Mouse (Mus musculus): ENCODE measurements at regions not wholly inside any gene's neighbourhood (a gene's known extent, or its start where the extent isn't known, plus 50 kb on each side); places are given as distances from the start of the nearest gene placed in this dataset.

DNA sequence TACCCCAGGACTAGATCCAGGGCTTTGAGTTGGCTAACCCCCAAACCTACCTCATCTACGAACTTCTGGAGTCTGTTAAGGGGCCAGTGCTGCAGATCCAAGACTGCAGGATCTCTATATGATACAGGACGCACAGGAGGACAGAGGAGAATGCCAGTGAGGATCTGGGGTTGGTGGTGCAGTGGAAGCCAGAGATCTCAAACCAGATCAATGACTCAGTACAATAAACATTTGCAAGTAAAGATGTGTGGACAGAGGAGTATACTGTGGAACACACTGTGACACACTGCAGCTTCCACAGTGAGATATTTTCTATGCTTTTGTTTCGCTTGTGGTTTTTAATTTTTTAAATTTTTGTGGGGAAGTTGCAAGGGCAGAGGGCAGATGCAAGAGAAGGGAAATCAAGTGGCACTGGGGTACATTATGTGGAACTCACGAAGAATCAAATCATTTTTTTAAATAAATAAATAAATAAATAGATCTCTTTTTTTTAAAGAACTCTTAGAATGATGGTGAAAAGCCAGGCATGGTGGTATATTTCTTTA, 227.8 kb downstream of the Tm4sf1 start:
- H3K9me3 ChIP-seq (ENCODE audit: control insufficient read depth, low read length) = no peaks in the 10 kb centered on the region
- DNase-seq (ENCODE audit: low spot score) = no peak
- no peaks in the 10 kb centered on the region for H3K4me1 ChIP-seq (replicated peaks; ENCODE audit: control insufficient read depth, insufficient read depth)
- no peak for ATAC-seq (ENCODE audit: low FRiP score, low TSS enrichment)
- H3K27ac ChIP-seq (replicated peaks) = no peak overlapping the region
- no peak overlapping the region for H3K4me2 ChIP-seq (replicated peaks; ENCODE audit: low read depth)
- no peak for TF ChIP-seq CTCF (IDR thresholded peaks at IDR 0.05; ENCODE audit: low read depth)
- no peak for TF ChIP-seq EP300 (optimal IDR thresholded peaks at IDR 0.05)
- H3K9ac ChIP-seq (ENCODE audit: low read length) = no peak overlapping the region
- H3K36me3 ChIP-seq (ENCODE audit: control insufficient read depth, insufficient read depth, low read length) = no peaks in the 10 kb centered on the region
- H3K4me3 ChIP-seq (ENCODE audit: low read depth, low read length) = no peak overlapping the region
- no peaks in the 10 kb centered on the region for H3K27me3 ChIP-seq (ENCODE audit: control insufficient read depth, insufficient read depth, low read length)
- WGBS = 72% methylated on average over 4 of the region's 4 CpGs

DNA sequence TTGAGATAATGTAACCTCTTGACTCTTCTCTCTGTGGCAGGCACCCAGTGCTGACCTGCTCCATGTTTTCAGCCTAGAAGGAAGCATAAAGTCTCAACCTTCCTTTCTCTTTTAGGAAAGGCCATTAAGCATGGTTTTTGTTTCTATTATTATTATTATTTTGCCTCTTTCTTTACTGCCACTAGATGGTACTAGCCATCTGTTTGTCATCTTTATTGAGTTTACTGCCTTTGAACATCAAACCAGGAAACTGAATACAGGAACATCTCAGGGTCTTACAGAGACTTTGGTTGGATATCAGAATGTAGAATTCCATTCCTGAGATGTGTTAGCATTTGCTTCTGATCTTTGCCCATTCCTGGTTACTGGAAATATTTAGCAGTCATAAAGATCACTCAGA, 268.8 kb downstream of the Tm4sf1 start:
- DNase-seq (ENCODE audit: low spot score) = no peak
- no peaks in the 10 kb centered on the region for H3K27me3 ChIP-seq (ENCODE audit: control insufficient read depth, insufficient read depth, low read length)
- TF ChIP-seq CTCF (IDR thresholded peaks at IDR 0.05; ENCODE audit: low read depth) (no peak; the same call in 1 of the 2 replicates), EP300 (optimal IDR thresholded peaks at IDR 0.05) (no peak)
- no peak overlapping the region for H3K4me3 ChIP-seq (ENCODE audit: low read depth, low read length)
- no peak overlapping the region for H3K9ac ChIP-seq (ENCODE audit: low read length)
- no peak overlapping the region for H3K27ac ChIP-seq (replicated peaks)
- no peaks in the 10 kb centered on the region for H3K4me1 ChIP-seq (replicated peaks; ENCODE audit: control insufficient read depth, insufficient read depth)
- ATAC-seq (ENCODE audit: low FRiP score, low TSS enrichment) = no peak
- H3K4me2 ChIP-seq (replicated peaks; ENCODE audit: low read depth) = no peak overlapping the region
- H3K9me3 ChIP-seq (ENCODE audit: control insufficient read depth, low read length) = no peaks in the 10 kb centered on the region
- no peaks in the 10 kb centered on the region for H3K36me3 ChIP-seq (ENCODE audit: control insufficient read depth, insufficient read depth, low read length)

DNA sequence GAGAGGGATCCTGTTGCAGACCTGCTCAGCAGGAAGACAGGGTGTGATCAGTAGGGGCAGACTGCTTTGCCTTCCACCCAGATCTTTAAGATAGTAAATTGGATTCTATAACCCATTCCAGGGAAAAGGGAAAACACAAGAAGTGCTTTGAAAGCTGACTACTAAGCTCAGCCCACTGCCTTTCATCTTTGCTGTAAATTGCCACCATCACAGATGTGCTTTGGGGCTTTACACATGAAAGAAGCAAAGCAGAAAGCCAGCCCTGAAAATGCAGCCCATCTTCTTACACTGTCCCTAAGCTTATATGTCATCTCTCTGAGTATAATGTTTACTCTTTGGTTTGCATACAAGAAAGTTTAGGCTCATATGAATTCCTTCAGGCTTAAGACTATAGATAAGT, 283.6 kb downstream of the Tm4sf1 start:
- Histone ChIP-seq H3K36me3 (ENCODE audit: control insufficient read depth, insufficient read depth, low read length) (no peaks in the 10 kb centered on the region), H3K4me1 (replicated peaks; ENCODE audit: control insufficient read depth, insufficient read depth) (no peaks in the 10 kb centered on the region), H3K9me3 (ENCODE audit: control insufficient read depth, low read length) (no peaks in the 10 kb centered on the region), H3K4me2 (replicated peaks; ENCODE audit: low read depth) (no peak overlapping the region), H3K4me3 (ENCODE audit: low read depth, low read length) (no peak overlapping the region), H3K27ac (replicated peaks) (no peak overlapping the region), H3K27me3 (ENCODE audit: control insufficient read depth, insufficient read depth, low read length) (no peaks in the 10 kb centered on the region), H3K9ac (ENCODE audit: low read length) (no peak overlapping the region)
- DNase-seq (ENCODE audit: low spot score) = no peak
- TF ChIP-seq CTCF (IDR thresholded peaks at IDR 0.05; ENCODE audit: low read depth) (no peak), EP300 (optimal IDR thresholded peaks at IDR 0.05) (no peak)
- no peak for ATAC-seq (ENCODE audit: low FRiP score, low TSS enrichment)

DNA sequence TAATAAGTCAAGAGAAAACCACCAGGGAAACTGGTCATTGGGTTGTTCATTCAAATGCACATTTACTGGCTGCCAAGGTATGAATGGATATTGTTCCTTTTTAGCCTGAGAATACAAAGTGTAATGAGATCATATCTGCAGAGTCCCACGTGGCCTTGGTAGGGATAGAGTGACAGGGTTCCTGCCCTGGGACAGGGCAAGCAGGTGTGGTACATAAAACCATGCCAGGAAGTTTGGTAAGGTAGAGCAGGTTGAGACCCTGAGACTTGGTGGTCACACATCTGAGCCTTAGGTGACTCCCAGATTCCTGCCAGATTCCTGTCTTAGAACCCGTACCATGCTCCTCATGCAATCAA, 320.5 kb downstream of the Tm4sf1 start:
- DNase-seq (ENCODE audit: low spot score) (no peak), ATAC-seq (ENCODE audit: low FRiP score, low TSS enrichment) (no peak)
- Histone ChIP-seq H3K9ac (ENCODE audit: low read length) (no peak overlapping the region), H3K4me1 (replicated peaks; ENCODE audit: control insufficient read depth, insufficient read depth) (no peaks in the 10 kb centered on the region), H3K27me3 (ENCODE audit: control insufficient read depth, insufficient read depth, low read length) (no peaks in the 10 kb centered on the region), H3K27ac (replicated peaks) (no peak overlapping the region), H3K4me3 (ENCODE audit: low read depth, low read length) (no peak overlapping the region), H3K4me2 (replicated peaks; ENCODE audit: low read depth) (no peak overlapping the region), H3K9me3 (ENCODE audit: control insufficient read depth, low read length) (no peaks in the 10 kb centered on the region), H3K36me3 (ENCODE audit: control insufficient read depth, insufficient read depth, low read length) (no peaks in the 10 kb centered on the region)
- no peak for TF ChIP-seq CTCF (IDR thresholded peaks at IDR 0.05; ENCODE audit: low read depth)
- TF ChIP-seq EP300 (optimal IDR thresholded peaks at IDR 0.05) = no peak
- 71% methylated on average over 2 of the region's 2 CpGs for WGBS

DNA sequence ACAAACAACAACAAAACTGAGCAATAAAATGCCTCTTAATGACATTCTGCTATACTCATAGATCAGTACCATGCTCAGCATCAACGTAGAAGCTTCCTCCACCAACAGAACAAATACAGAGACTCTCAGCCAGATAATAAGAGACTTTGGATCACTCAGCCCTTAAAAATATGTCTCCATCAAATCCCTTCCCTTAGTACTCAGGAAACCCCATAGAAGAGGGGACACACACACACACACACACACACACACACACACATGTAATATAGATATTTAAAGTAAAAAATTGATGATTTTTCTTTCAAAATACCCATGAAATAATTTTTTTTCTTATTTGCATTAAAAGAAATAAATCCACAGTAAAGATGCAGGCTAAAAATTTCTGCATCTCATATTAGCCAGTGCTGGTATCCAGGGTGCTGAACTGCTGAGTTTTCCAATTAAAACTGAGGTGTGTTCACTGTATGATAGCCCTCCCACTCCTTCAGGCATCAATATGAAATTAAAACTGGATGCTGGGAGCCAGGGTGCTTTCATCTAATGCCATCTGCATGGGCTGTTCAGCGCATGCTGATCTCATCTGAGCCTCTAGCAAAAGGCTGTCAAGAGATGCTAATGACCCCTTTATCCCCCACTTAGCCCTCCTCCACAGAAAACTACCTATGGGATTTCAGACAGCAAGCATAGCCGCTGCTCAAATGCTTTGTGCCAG, 321.0 kb downstream of the Tm4sf1 start:
- no peak for ATAC-seq (ENCODE audit: low FRiP score, low TSS enrichment)
- Histone ChIP-seq H3K4me1 (replicated peaks; ENCODE audit: control insufficient read depth, insufficient read depth) (no peaks in the 10 kb centered on the region), H3K4me3 (ENCODE audit: low read depth, low read length) (no peak overlapping the region), H3K27ac (replicated peaks) (no peak overlapping the region), H3K36me3 (ENCODE audit: control insufficient read depth, insufficient read depth, low read length) (no peaks in the 10 kb centered on the region), H3K27me3 (ENCODE audit: control insufficient read depth, insufficient read depth, low read length) (no peaks in the 10 kb centered on the region), H3K9me3 (ENCODE audit: control insufficient read depth, low read length) (no peaks in the 10 kb centered on the region), H3K4me2 (replicated peaks; ENCODE audit: low read depth) (no peak overlapping the region), H3K9ac (ENCODE audit: low read length) (no peak overlapping the region)
- DNase-seq (ENCODE audit: low spot score) = no peak
- 80% methylated on average over 3 of the region's 3 CpGs for WGBS
- no peak for TF ChIP-seq CTCF (IDR thresholded peaks at IDR 0.05; ENCODE audit: low read depth)

DNA sequence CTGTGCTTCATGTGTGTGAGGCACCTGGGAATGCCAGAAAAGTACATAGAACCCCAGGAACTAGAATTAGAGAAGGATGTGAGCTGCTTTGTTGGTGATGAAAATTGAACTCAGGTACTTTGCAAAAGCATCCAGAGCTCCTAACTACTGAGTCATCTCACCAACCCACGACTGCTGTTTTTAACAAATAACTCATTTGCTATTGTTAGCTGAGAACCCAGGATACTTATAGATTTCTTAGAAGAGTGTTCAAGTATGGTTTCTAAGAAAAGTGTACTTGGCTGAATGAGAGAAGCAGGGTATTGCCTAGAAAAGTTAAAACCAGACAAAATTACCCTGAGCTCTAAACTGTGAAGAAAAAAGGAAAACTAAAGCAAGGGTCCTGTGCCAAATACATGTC, 335.8 kb downstream of the Tm4sf1 start:
- no peak for DNase-seq (ENCODE audit: low spot score)
- H3K4me3 ChIP-seq (ENCODE audit: low read depth, low read length) = no peak overlapping the region
- H3K4me2 ChIP-seq (replicated peaks; ENCODE audit: low read depth) = no peak overlapping the region
- H3K36me3 ChIP-seq (ENCODE audit: control insufficient read depth, insufficient read depth, low read length) = no peaks in the 10 kb centered on the region
- WGBS = 31% methylated on average over 1 of the region's 1 CpGs
- no peak for TF ChIP-seq CTCF (IDR thresholded peaks at IDR 0.05; ENCODE audit: low read depth)
- TF ChIP-seq EP300 (optimal IDR thresholded peaks at IDR 0.05) = no peak
- no peaks in the 10 kb centered on the region for H3K9me3 ChIP-seq (ENCODE audit: control insufficient read depth, low read length)
- no peaks in the 10 kb centered on the region for H3K4me1 ChIP-seq (replicated peaks; ENCODE audit: control insufficient read depth, insufficient read depth)
- no peaks in the 10 kb centered on the region for H3K27me3 ChIP-seq (ENCODE audit: control insufficient read depth, insufficient read depth, low read length)
- no peak overlapping the region for H3K9ac ChIP-seq (ENCODE audit: low read length)
- ATAC-seq (ENCODE audit: low FRiP score, low TSS enrichment) = no peak
- H3K27ac ChIP-seq (replicated peaks) = no peak overlapping the region
